Mouse (Mus musculus) hindbrain, embryonic 14.5 days (tissue): ENCODE data around the gene Fbxo34. TPM values are rescaled to one million over a fixed set of nuclear protein-coding genes. Genes with fewer than 3 reads are reported as not detected.

Source experiments
- ATAC-seq: fragments of 200-750 bp; cut with Nextera tagmentation; 2 replicates; pipeline ENCODE4 v1.8.0; 2017; ENCODE audit warnings: moderate number of reproducible peaks, mild to moderate bottlenecking, moderate TSS enrichment, moderate library complexity; ENCODE audit not compliant: low FRiP score
- DNase-seq: peaks from one replicate; pipeline ENCODE4 v3.0.0-alpha.2; 2015; ENCODE audit warnings: low spot score
- H3K27ac ChIP-seq: fragments of 300-500 bp; sonication (generic); 2 replicates; pipeline ENCODE4 v1.5.1; 2014; ENCODE audit warnings: mild to moderate bottlenecking, moderate library complexity
- H3K27me3 ChIP-seq: fragments of 300-500 bp; sonication (generic); 2 replicates; pipeline ENCODE4 v1.6.1; 2014; ENCODE audit warnings: mild to moderate bottlenecking, low read length, mixed read lengths; ENCODE audit not compliant: control insufficient read depth, insufficient read depth
- H3K36me3 ChIP-seq: fragments of 300-500 bp; sonication (generic); replicated peaks from 2 replicates; pipeline ENCODE4 v1.6.1; 2014; ENCODE audit not compliant: control insufficient read depth, insufficient read depth
- H3K4me1 ChIP-seq: fragments of 300-500 bp; sonication (generic); replicated peaks from 2 replicates; pipeline ENCODE4 v1.6.1; 2014; ENCODE audit warnings: antibody characterized with exemption, low read length, mixed read lengths; ENCODE audit not compliant: control insufficient read depth, insufficient read depth
- H3K4me2 ChIP-seq: fragments of 300-500 bp; sonication (generic); replicated peaks from 2 replicates; pipeline ENCODE4 v1.6.1; 2014; ENCODE audit warnings: mild to moderate bottlenecking, moderate library complexity
- H3K4me3 ChIP-seq: fragments of 300-500 bp; sonication (generic); replicated peaks from 2 replicates; pipeline ENCODE4 v1.5.1; 2014; ENCODE audit warnings: mild to moderate bottlenecking, low read length
- H3K9ac ChIP-seq: fragments of 300-500 bp; sonication (generic); 2 replicates; pipeline ENCODE4 v1.6.1; 2014
- H3K9me3 ChIP-seq: fragments of 300-500 bp; sonication (generic); 2 replicates; pipeline ENCODE4 v1.6.1; 2016; ENCODE audit warnings: low read length; ENCODE audit not compliant: control insufficient read depth
- WGBS: fragments of 180-500 bp; shearing (Covaris S2); extraction: QIAGEN DNeasy Blood & Tissue Kit; methylation state at CpG from one replicate; pipeline ENCODE4 v1.1.7; 2014; 5-methylcytosine and 5-hydroxymethylcytosine counted together
- polyA plus RNA-seq: library from polyadenylated mRNA; unstranded; fragments of >200 nt; fragmentation: Nextera tagmentation; extraction: Ambion mirVana; gene quantifications from 2 replicates; pipeline ENCODE4 v1.2.1, GENCODE M21; 2014

The Fbxo34 gene
- polyA plus RNA-seq, 1 experiment from 2014 or later = 35.3 TPM

GRCm38 (mm10) chr14:47535096-47535495 is 84.9 kb downstream of the Fbxo34 start:
- WGBS = 86% methylated on average over 1 of the region's 1 CpGs
- Histone ChIP-seq H3K27me3 (no peaks in the 10 kb centered on the region), H3K9ac (no peak overlapping the region), H3K4me1 (no peaks in the 10 kb centered on the region), H3K4me3 (no peak overlapping the region), H3K9me3 (no peaks in the 10 kb centered on the region), H3K4me2 (no peak overlapping the region), H3K27ac (no peak overlapping the region), H3K36me3 (peaks cover 26% of the 10 kb centered on the region)
- ATAC-seq (no peak), DNase-seq (no peak)

GRCm38 (mm10) chr14:47541325-47541948 is 91.2 kb downstream of the Fbxo34 start:
- H3K9ac ChIP-seq = no peak overlapping the region
- no peaks in the 10 kb centered on the region for H3K27me3 ChIP-seq
- WGBS = 93% methylated on average over 10 of the region's 10 CpGs
- peaks cover 70% of the 10 kb centered on the region for H3K36me3 ChIP-seq
- H3K4me2 ChIP-seq = no peak overlapping the region
- no peak for DNase-seq
- H3K4me1 ChIP-seq = no peaks in the 10 kb centered on the region
- ATAC-seq = no peak
- H3K4me3 ChIP-seq = no peak overlapping the region
- H3K27ac ChIP-seq = no peak overlapping the region
- H3K9me3 ChIP-seq = no peaks in the 10 kb centered on the region

GRCm38 (mm10) chr14:47542283-47542682 is 92.1 kb downstream of the Fbxo34 start:
- Histone ChIP-seq H3K27ac (no peak overlapping the region), H3K36me3 (peaks cover 79% of the 10 kb centered on the region), H3K4me3 (no peak overlapping the region), H3K9ac (no peak overlapping the region), H3K4me1 (no peaks in the 10 kb centered on the region), H3K27me3 (no peaks in the 10 kb centered on the region), H3K9me3 (no peaks in the 10 kb centered on the region), H3K4me2 (no peak overlapping the region)
- WGBS = 89% methylated on average over 3 of the region's 3 CpGs
- DNase-seq = no peak
- no peak for ATAC-seq

- Histone ChIP-seq H3K4me2 (no peak overlapping the region), H3K4me3 (no peak overlapping the region), H3K9ac (no peak overlapping the region), H3K36me3 (peaks cover 96% of the 10 kb centered on the region), H3K27ac (no peak overlapping the region), H3K4me1 (no peaks in the 10 kb centered on the region), H3K9me3 (no peaks in the 10 kb centered on the region), H3K27me3 (no peaks in the 10 kb centered on the region)
- no peak for DNase-seq
- WGBS = 90% methylated on average over 5 of the region's 5 CpGs
- ATAC-seq = no peak
Measured at GRCm38 (mm10) chr14:47544286-47544685, 94.1 kb downstream of the Fbxo34 start.

GRCm38 (mm10) chr14:47544877-47545276 is 94.7 kb downstream of the Fbxo34 start:
- WGBS = 94% methylated on average over 4 of the region's 4 CpGs
- ATAC-seq (no peak), DNase-seq (no peak)
- Histone ChIP-seq H3K4me1 (no peaks in the 10 kb centered on the region), H3K9me3 (no peaks in the 10 kb centered on the region), H3K27ac (no peak overlapping the region), H3K4me2 (no peak overlapping the region), H3K27me3 (no peaks in the 10 kb centered on the region), H3K4me3 (no peak overlapping the region), H3K9ac (no peak overlapping the region), H3K36me3 (peaks cover 99% of the 10 kb centered on the region)

GRCm38 (mm10) chr14:47551668-47552067 is 101.4 kb downstream of the Fbxo34 start:
- Histone ChIP-seq H3K27me3 (no peaks in the 10 kb centered on the region), H3K9ac (no peak overlapping the region), H3K9me3 (no peaks in the 10 kb centered on the region), H3K4me2 (no peak overlapping the region), H3K36me3 (peaks cover 74% of the 10 kb centered on the region), H3K4me1 (no peaks in the 10 kb centered on the region), H3K4me3 (no peak overlapping the region), H3K27ac (no peak overlapping the region)
- DNase-seq (no peak), ATAC-seq (no peak)
- 94% methylated on average over 6 of the region's 6 CpGs for WGBS

- Histone ChIP-seq H3K4me1 (no peaks in the 10 kb centered on the region), H3K9ac (no peak overlapping the region), H3K9me3 (no peaks in the 10 kb centered on the region), H3K4me3 (no peak overlapping the region), H3K27ac (no peak overlapping the region), H3K36me3 (peaks cover 74% of the 10 kb centered on the region), H3K4me2 (no peak overlapping the region), H3K27me3 (no peaks in the 10 kb centered on the region)
- no peak for DNase-seq
- no peak for ATAC-seq
- WGBS = 91% methylated on average over 2 of the region's 2 CpGs
Measured at GRCm38 (mm10) chr14:47553380-47553779, 103.2 kb downstream of the Fbxo34 start.

- no peak for ATAC-seq
- Histone ChIP-seq H3K4me1 (no peaks in the 10 kb centered on the region), H3K9ac (no peak overlapping the region), H3K4me3 (no peak overlapping the region), H3K36me3 (peaks cover 71% of the 10 kb centered on the region), H3K9me3 (no peaks in the 10 kb centered on the region), H3K27me3 (no peaks in the 10 kb centered on the region), H3K27ac (no peak overlapping the region), H3K4me2 (no peak overlapping the region)
- DNase-seq = no peak
- 97% methylated on average over 4 of the region's 4 CpGs for WGBS
Measured at GRCm38 (mm10) chr14:47554236-47554635, 104.0 kb downstream of the Fbxo34 start.

GRCm38 (mm10) chr14:47555225-47555624 is 105.0 kb downstream of the Fbxo34 start:
- DNase-seq (no peak), ATAC-seq (no peak)
- no peak overlapping the region for H3K27ac ChIP-seq
- no peaks in the 10 kb centered on the region for H3K27me3 ChIP-seq
- WGBS = 97% methylated on average over 5 of the region's 5 CpGs
- H3K36me3 ChIP-seq = peaks cover 69% of the 10 kb centered on the region
- H3K4me2 ChIP-seq = no peak overlapping the region
- H3K9me3 ChIP-seq = no peaks in the 10 kb centered on the region
- H3K9ac ChIP-seq = no peak overlapping the region
- H3K4me1 ChIP-seq = no peaks in the 10 kb centered on the region
- H3K4me3 ChIP-seq = no peak overlapping the region

GRCm38 (mm10) chr14:47560714-47561113 is 110.5 kb downstream of the Fbxo34 start:
- Histone ChIP-seq H3K36me3 (peaks cover 51% of the 10 kb centered on the region), H3K9ac (no peak overlapping the region), H3K4me2 (no peak overlapping the region), H3K4me3 (no peak overlapping the region), H3K27me3 (no peaks in the 10 kb centered on the region), H3K4me1 (no peaks in the 10 kb centered on the region), H3K9me3 (no peaks in the 10 kb centered on the region), H3K27ac (no peak overlapping the region)
- no peak for ATAC-seq
- WGBS = 96% methylated on average over 2 of the region's 2 CpGs
- DNase-seq = no peak
